Mouse (Mus musculus) small intestine, adult 2 months (tissue): ENCODE measurements at regions not wholly inside any gene's neighbourhood (a gene's known extent, or its start where the extent isn't known, plus 50 kb on each side); places are given as distances from the start of the nearest gene placed in this dataset.

Source experiments
- H3K27ac ChIP-seq: fragments of 200-500 bp; 2 replicates; pipeline ENCODE4 v1.5.1; 2012; ENCODE audit warnings: low read depth, low read length, control low read depth, inconsistent platforms; ENCODE audit not compliant: insufficient read depth
- H3K27me3 ChIP-seq: fragments of 200-500 bp; 2 replicates; pipeline ENCODE4 v1.6.1; 2012; ENCODE audit warnings: mild to moderate bottlenecking, moderate library complexity, low read length, inconsistent platforms; ENCODE audit not compliant: control insufficient read depth, insufficient read depth
- H3K36me3 ChIP-seq: fragments of 200-500 bp; 2 replicates; pipeline ENCODE4 v1.6.1; 2012; ENCODE audit warnings: mild to moderate bottlenecking, low read length, control low read depth, inconsistent platforms; ENCODE audit not compliant: control insufficient read depth, insufficient read depth
- H3K4me1 ChIP-seq: fragments of 200-500 bp; 2 replicates; pipeline ENCODE4 v1.6.1; 2012; ENCODE audit warnings: low read length, inconsistent platforms, mixed read lengths; ENCODE audit not compliant: control insufficient read depth, insufficient read depth, insufficient read length
- H3K4me3 ChIP-seq: fragments of 200-500 bp; 2 replicates; pipeline ENCODE4 v1.5.1; 2012; ENCODE audit warnings: low read depth, mild to moderate bottlenecking, control low read depth, inconsistent platforms, low read length, moderate library complexity
- CTCF ChIP-seq: fragments of 200-500 bp; IDR thresholded peaks from 2 replicates; pipeline ENCODE4 v1.5.1; 2012; ENCODE audit warnings: low read depth, mild to moderate bottlenecking, control low read depth, inconsistent platforms, low read length, moderate library complexity, mixed read lengths; ENCODE audit not compliant: insufficient replicate concordance, insufficient read length; ENCODE audit errors: extremely low read depth
- POLR2A ChIP-seq: fragments of 200-500 bp; IDR thresholded peaks from 2 replicates; pipeline ENCODE4 v1.6.1; 2012; ENCODE audit warnings: low read depth, mild to moderate bottlenecking, control low read depth, inconsistent platforms, low read length, moderate library complexity
- WGBS: fragments of 180-500 bp; shearing (Covaris S2); methylation state at CpG from one replicate; pipeline ENCODE4 v1.1.7; 2018; 5-methylcytosine and 5-hydroxymethylcytosine counted together

DNA sequence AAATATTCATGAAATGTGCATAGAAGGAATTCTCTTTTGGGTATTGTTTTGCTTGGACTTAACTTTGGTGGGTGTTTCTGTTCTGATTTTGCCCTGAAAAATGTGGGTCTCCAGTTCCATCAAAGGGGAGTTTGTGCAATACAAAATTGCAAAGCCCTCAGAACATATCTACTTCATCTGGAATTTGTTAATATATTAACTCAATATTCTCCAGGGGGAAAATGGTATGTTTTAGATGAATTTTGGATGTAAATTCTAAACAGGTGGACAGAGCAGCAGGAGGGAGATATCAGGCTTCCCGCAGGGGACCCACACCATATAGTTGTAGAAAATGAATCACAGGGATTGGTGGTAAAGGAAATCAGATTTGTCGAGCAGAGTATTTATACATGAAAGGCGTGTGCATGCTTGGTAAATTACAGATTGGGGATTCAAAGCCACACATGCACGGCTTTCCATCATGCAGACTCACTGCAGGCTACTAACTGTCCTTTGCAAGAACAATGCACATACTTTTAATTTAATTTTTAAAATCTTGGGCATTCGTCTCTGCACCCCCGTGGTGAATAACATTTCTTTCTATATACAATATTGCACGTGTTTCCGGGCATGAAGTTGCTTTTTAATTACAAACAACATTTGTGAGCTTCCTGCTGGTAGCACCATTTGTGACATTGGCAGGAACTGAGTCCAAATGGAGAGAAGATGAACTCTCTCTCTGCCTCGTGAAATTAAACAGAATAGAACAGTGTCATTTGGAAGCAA lies 104.8 kb upstream of the Adgrl4 start:
- 72% methylated on average over 9 of the region's 9 CpGs for WGBS
- Histone ChIP-seq H3K27me3 (no peaks in the 10 kb centered on the region), H3K4me3 (no peak overlapping the region), H3K4me1 (no peaks in the 10 kb centered on the region), H3K27ac (no peak overlapping the region), H3K36me3 (no peaks in the 10 kb centered on the region)
- TF ChIP-seq CTCF, result no peak
- TF ChIP-seq POLR2A, result no peak

DNA sequence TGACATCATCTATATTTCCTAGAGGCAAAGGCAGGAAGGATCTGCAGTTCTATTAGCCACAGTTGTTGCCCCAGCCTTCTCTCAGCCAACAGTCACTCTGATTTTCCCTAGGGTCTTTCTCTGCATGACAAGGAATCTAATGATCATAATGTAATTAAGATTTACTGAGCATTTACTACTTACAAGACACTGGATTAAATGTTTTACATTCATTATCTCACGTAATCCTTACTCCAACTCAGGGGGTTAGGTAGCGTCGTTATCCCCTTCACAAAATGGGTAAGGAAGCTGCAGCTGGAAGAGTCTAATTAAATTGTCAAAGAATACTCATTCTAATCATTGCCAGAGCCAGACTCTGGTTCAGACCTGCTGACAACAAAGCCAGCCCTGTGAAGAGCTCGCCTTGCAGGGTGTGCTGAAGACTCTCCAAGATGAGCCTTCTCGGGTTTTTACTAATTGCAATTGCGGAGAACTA lies 103.8 kb upstream of the Adgrl4 start:
- no peak for TF ChIP-seq CTCF
- no peak for TF ChIP-seq POLR2A
- WGBS, result 63% methylated on average over 6 of the region's 6 CpGs
- Histone ChIP-seq H3K27me3 (no peaks in the 10 kb centered on the region), H3K4me1 (no peaks in the 10 kb centered on the region), H3K27ac (no peak overlapping the region), H3K36me3 (no peaks in the 10 kb centered on the region), H3K4me3 (no peak overlapping the region)

DNA sequence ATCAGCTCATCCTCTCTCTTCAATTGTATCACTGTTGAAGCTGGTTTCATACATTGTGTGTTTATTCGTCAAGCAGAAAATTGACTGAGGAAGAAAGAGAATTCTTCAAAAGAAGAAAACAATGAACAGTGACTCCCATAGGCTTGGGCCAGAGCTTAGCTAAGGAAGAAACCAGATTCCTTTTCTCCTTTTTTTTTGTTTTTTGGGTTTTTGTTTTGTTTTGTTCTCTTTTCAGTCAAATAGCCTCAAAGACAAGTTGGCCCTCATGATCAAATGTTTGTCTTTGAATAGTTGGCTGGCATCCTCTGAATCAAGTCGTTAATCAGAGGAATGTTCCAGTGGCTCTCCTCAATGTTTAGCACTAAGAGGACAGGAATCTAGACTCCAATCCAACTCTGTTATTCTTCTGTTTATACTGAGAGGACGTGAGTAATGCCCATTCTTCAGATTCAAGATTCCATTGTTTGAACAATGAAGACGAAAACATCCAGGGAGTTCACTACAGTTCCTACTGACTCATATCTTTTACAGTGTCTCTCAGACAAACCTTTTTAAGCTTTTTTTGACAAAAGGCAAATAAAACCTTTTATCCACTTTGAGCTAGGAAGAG lies 86.1 kb upstream of the Adgrl4 start:
- WGBS, result 46% methylated on average over 4 of the region's 4 CpGs
- Histone ChIP-seq H3K36me3 (no peaks in the 10 kb centered on the region), H3K27ac (no peak overlapping the region), H3K4me1 (no peaks in the 10 kb centered on the region), H3K4me3 (no peak overlapping the region), H3K27me3 (no peaks in the 10 kb centered on the region)
- TF ChIP-seq CTCF (no peak), POLR2A (no peak)

DNA sequence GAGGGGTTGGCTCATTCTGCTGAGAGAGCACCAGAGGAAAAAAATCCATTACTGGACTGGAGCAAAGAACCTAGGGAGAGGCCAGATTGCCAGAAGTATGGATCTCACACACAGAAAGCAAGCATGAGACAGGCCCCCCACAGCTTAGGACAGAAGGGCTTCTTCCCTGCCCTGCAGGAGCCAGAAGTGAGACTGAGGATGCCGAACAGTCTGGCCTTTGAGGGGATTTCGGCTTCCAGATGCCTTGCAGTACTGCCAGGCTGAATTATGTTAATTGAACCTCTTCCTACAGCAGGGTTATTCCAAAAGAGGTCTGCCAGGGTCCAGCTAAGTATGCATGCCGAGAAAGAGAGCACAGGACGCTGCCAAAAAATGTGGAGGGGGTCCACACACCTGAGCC lies 71.4 kb upstream of the Adgrl4 start:
- WGBS, result 76% methylated on average over 4 of the region's 4 CpGs
- no peak overlapping the region for H3K27ac ChIP-seq
- TF ChIP-seq CTCF (no peak), POLR2A (no peak)
- H3K36me3 ChIP-seq, result no peaks in the 10 kb centered on the region
- H3K4me3 ChIP-seq, result no peak overlapping the region
- H3K4me1 ChIP-seq, result no peaks in the 10 kb centered on the region
- no peaks in the 10 kb centered on the region for H3K27me3 ChIP-seq

DNA sequence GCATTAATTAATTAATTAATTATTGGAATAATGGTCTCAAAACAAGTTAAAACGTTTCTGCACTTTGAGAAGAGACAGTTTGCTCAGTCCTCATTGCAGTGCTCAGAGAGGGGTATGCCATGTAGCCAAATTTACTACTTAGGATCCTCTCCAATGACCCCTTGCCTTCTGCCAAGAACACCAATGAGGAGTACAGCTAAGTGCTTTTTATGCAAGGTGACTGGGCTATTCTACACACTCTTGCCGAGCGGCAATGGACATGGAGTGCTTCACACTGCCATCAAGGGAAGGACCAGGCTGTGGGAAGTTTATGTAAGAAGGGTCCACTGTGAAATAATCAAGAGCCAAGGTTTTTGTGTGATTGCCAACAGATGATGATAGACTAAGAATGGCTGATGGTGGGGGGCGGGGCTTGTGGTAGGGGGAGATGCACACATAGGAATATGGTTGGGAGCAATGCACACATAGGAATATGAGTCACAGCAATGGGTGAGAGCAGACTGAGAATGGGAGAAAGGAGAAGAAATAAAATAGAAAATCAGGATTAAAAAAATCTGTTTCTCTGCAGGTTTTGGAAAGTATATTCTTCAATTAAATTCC lies 70.9 kb upstream of the Adgrl4 start:
- Histone ChIP-seq H3K4me3 (no peak overlapping the region), H3K27me3 (no peaks in the 10 kb centered on the region), H3K27ac (no peak overlapping the region), H3K4me1 (no peaks in the 10 kb centered on the region), H3K36me3 (no peaks in the 10 kb centered on the region)
- 75% methylated on average over 4 of the region's 4 CpGs for WGBS
- TF ChIP-seq POLR2A, result no peak
- no peak for TF ChIP-seq CTCF

DNA sequence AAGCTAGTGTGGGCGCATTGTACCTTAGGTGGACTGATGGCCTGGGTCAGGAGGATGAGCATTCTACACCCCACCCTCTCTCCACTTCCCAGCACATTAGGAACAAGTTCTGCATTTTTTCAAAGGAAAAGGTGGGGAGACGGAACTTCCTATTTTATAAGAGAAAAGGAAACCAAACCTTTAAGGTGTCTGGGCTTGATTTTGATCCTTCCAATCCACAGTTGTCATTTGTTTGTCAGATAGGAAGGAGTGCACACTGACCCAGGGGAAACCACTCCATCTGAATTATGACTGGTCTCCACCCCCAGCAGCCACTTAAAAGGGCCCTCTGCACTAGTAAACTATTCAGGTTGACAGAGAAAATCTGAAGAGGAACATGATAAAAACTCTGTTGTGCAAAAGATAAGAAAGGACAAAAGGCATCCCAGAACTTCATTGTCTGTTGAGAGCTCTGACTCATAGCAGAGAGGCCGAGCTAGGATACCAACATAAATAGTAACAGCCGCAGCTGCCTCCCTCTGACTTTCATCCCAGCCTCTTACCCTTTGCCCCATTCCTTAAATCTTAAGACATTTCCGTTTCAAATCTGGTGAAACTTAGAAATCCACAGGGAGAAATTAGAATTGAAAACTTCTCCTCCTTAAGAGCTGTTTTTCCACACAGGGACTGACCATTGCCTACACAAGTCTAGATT lies 54.2 kb upstream of the Adgrl4 start:
- no peaks in the 10 kb centered on the region for H3K27me3 ChIP-seq
- 61% methylated on average over 5 of the region's 5 CpGs for WGBS
- no peak overlapping the region for H3K27ac ChIP-seq
- TF ChIP-seq CTCF (no peak), POLR2A (no peak)
- H3K4me1 ChIP-seq, result no peaks in the 10 kb centered on the region
- H3K4me3 ChIP-seq, result no peak overlapping the region
- no peaks in the 10 kb centered on the region for H3K36me3 ChIP-seq

DNA sequence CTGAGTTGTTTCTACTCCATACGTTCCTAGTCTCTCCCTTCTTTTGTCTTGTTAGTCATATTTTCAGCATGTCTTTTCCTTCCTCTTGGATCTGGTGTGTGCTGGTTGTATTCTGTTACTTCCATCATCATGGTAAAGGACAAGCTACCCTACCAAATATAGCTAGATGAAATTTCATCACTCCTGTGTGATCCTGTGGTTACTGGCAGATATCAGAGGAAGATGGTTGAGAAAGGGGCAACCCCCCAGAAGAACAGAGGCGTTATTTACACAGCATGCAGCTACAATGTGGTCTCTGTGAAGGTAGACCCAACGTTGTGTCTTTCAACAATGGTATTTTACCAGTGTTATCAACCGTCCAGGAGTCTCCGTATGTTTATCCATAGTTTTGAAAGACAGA lies 52.8 kb upstream of the Adgrl4 start:
- TF ChIP-seq CTCF (no peak), POLR2A (no peak)
- Histone ChIP-seq H3K4me3 (no peak overlapping the region), H3K36me3 (no peaks in the 10 kb centered on the region), H3K27me3 (no peaks in the 10 kb centered on the region), H3K4me1 (no peaks in the 10 kb centered on the region), H3K27ac (no peak overlapping the region)
- WGBS, result 69% methylated on average over 5 of the region's 5 CpGs
